Mouse (Mus musculus) bone marrow macrophage, adult 2 months (primary cell): Measurements from ENCODE around the gene Ccdc91.

ENCODE experiments used
- CTCF ChIP-seq: IDR thresholded peaks from 2 replicates; pipeline ENCODE4 v1.5.1; 2012; ENCODE audit warnings: low read depth, mild to moderate bottlenecking, low read length, moderate library complexity
- POLR2A ChIP-seq: IDR thresholded peaks from 2 replicates; pipeline ENCODE4 v1.6.1; 2012; ENCODE audit warnings: mild to moderate bottlenecking, low read depth, low read length, borderline replicate concordance

DNA sequence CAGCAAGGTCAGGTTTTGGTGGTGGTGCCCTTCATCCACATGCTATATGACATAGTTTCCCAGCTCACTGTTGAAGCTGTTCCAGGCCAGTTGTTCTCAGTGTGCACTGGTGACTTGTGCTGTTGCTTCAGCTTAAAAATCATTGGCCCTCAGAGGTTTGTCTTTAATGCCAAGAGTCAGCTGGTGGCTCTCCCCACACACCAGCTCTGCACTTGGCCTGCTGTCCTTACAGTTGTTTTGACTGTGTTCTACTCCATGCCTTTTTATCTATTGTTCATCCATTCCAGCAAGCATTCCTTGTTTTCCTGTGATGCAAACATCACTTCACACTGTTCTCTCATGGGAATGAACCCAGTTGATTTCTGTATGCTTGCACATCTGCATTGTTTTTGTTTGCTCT, 84.8 kb downstream of the Ccdc91 start:
- TF ChIP-seq CTCF: no peak
- no peak for TF ChIP-seq POLR2A
